Mouse (Mus musculus): ENCODE results near the gene Ccnd3.

GRCm38 (mm10) chr17:47622912-47623554 lies 118.2 kb downstream of the Ccnd3 start:
- TF ChIP-seq EP300 (IDR thresholded peaks at IDR 0.05; ENCODE audit: low read depth) (no peak), CTCF (IDR thresholded peaks at IDR 0.05; ENCODE audit: low read depth) (no peak)
